Mouse (Mus musculus) MEL (cell line): ENCODE results near the gene Olfr923. TPM values are rescaled to one million over a fixed set of nuclear protein-coding genes. Genes with fewer than 3 reads are reported as not detected.

Experiments
- DNase-seq: peaks from one replicate; pipeline ENCODE4 v3.0.0; 2011; ENCODE audit warnings: low read depth, low spot score
- H3K27ac ChIP-seq: 2 replicates; pipeline ENCODE4 v1.5.1; 2012; ENCODE audit warnings: low read depth, mild to moderate bottlenecking, control low read depth, low read length, moderate library complexity; ENCODE audit not compliant: control insufficient read depth
- H3K27me3 ChIP-seq, 2 experiments: fragments of 150-350 bp in 1 of 2; sonication (generic) in 1 of 2; 2 replicates each; pipeline ENCODE4 v1.6.1; 2012; ENCODE audit warnings: low read length in 2 of 2, mild to moderate bottlenecking in 2 of 2, improper control_type of control experiment in 1 of 2, moderate library complexity in 1 of 2; ENCODE audit not compliant: insufficient read depth in 2 of 2, control insufficient read depth in 1 of 2
- H3K36me3 ChIP-seq, 2 experiments: 2 replicates each; pipeline ENCODE4 v1.6.1; 2012 to 2014; ENCODE audit warnings: low read length in 2 of 2, improper control_type of control experiment in 1 of 2, inconsistent platforms in 1 of 2, mild to moderate bottlenecking in 1 of 2; ENCODE audit not compliant: insufficient read depth in 2 of 2, control insufficient read depth in 1 of 2
- H3K4me1 ChIP-seq, 2 experiments: fragments of 150-350 bp in 1 of 2; sonication (generic) in 1 of 2; 2 replicates each; pipeline ENCODE4 v1.6.1; 2012; ENCODE audit warnings: low read length in 2 of 2, improper control_type of control experiment in 1 of 2, mild to moderate bottlenecking in 1 of 2; ENCODE audit not compliant: insufficient read depth in 2 of 2, control insufficient read depth in 1 of 2
- H3K4me3 ChIP-seq, 2 experiments: fragments of 150-350 bp in 1 of 2; sonication (generic) in 1 of 2; 2 replicates each; pipeline ENCODE4 v1.5.1; 2012; ENCODE audit warnings: low read depth in 2 of 2, low read length in 2 of 2, mild to moderate bottlenecking in 2 of 2, moderate library complexity in 2 of 2, control low read depth in 1 of 2, improper control_type of control experiment in 1 of 2; ENCODE audit not compliant: control insufficient read depth in 1 of 2, insufficient read depth in 1 of 2
- H3K79me2 ChIP-seq: 2 replicates; pipeline ENCODE4 v1.6.1; 2012; ENCODE audit warnings: mild to moderate bottlenecking, low read length, moderate library complexity; ENCODE audit not compliant: control insufficient read depth, poor library complexity, insufficient read depth
- H3K9ac ChIP-seq: 2 replicates; pipeline ENCODE4 v1.6.1; 2012; ENCODE audit warnings: low read depth, mild to moderate bottlenecking, control low read depth, low read length, moderate library complexity; ENCODE audit not compliant: control insufficient read depth, poor library complexity, severe bottlenecking
- H3K9me3 ChIP-seq: fragments of 150-350 bp; sonication (generic); replicated peaks from 2 replicates; pipeline ENCODE4 v1.6.1; 2012; ENCODE audit warnings: mild to moderate bottlenecking, low read length, improper control_type of control experiment, moderate library complexity; ENCODE audit not compliant: insufficient read depth
- CHD1 ChIP-seq: IDR thresholded peaks from 2 replicates; pipeline ENCODE4 v1.6.1; 2012; ENCODE audit warnings: low read depth, mild to moderate bottlenecking, inconsistent platforms, low read length, improper control_type of control experiment
- CHD2 ChIP-seq: IDR thresholded peaks from 2 replicates; pipeline ENCODE4 v1.6.1; 2011; ENCODE audit warnings: low read length, improper control_type of control experiment
- CTCF ChIP-seq, 3 experiments: IDR thresholded peaks in 2 of 3; conservative IDR thresholded peaks in 1 of 3; 2 replicates each; pipeline ENCODE4 v1.5.1; 2011 to 2012; ENCODE audit warnings: low read length in 3 of 3, low read depth in 2 of 3, mild to moderate bottlenecking in 2 of 3, improper control_type of control experiment in 1 of 3, inconsistent platforms in 1 of 3, mixed read lengths in 1 of 3, moderate library complexity in 1 of 3; ENCODE audit not compliant: control insufficient read depth in 1 of 3, insufficient read depth in 1 of 3, poor library complexity in 1 of 3, severe bottlenecking in 1 of 3
- EP300 ChIP-seq, 2 experiments: IDR thresholded peaks; 2 replicates each; pipeline ENCODE4 v1.6.1; 2011; ENCODE audit warnings: improper control_type of control experiment in 2 of 2, low read length in 2 of 2, low read depth in 1 of 2, mild to moderate bottlenecking in 1 of 2
- GABPA ChIP-seq: IDR thresholded peaks from 2 replicates; pipeline ENCODE4 v1.6.1; 2012; ENCODE audit warnings: low read depth, mild to moderate bottlenecking, inconsistent platforms, low read length, improper control_type of control experiment, moderate library complexity
- HCFC1 ChIP-seq: IDR thresholded peaks from 2 replicates; pipeline ENCODE4 v1.6.1; 2012; ENCODE audit warnings: low read depth, mild to moderate bottlenecking, inconsistent platforms, low read length, improper control_type of control experiment, moderate library complexity
- JUND ChIP-seq: IDR thresholded peaks from 2 replicates; pipeline ENCODE4 v1.6.1; 2011; ENCODE audit warnings: low read depth, mild to moderate bottlenecking, improper control_type of control experiment, low read length
- KAT2A ChIP-seq: conservative IDR thresholded peaks from 2 replicates; pipeline ENCODE4 v1.6.1; 2012; ENCODE audit warnings: low read depth, low read length, improper control_type of control experiment, inconsistent platforms
- MAFK ChIP-seq: IDR thresholded peaks from 2 replicates; pipeline ENCODE4 v1.6.1; 2011; ENCODE audit warnings: low read depth, mild to moderate bottlenecking, low read length, improper control_type of control experiment, borderline replicate concordance
- MAX ChIP-seq: IDR thresholded peaks from 2 replicates; pipeline ENCODE4 v1.6.1; 2011; ENCODE audit warnings: low read length, improper control_type of control experiment
- MEF2A ChIP-seq: IDR thresholded peaks from 2 replicates; pipeline ENCODE4 v1.6.1; 2014; ENCODE audit warnings: low read depth, mild to moderate bottlenecking, inconsistent platforms, low read length, improper control_type of control experiment; ENCODE audit not compliant: poor library complexity, insufficient replicate concordance, severe bottlenecking; ENCODE audit errors: extremely low read depth
- MXI1 ChIP-seq: IDR thresholded peaks from 2 replicates; pipeline ENCODE4 v1.6.1; 2011; ENCODE audit warnings: mild to moderate bottlenecking, low read depth, low read length, improper control_type of control experiment
- NELFE ChIP-seq: IDR thresholded peaks from 2 replicates; pipeline ENCODE4 v1.6.1; 2011; ENCODE audit warnings: low read depth, low read length, improper control_type of control experiment
- NRF1 ChIP-seq: IDR thresholded peaks from 2 replicates; pipeline ENCODE4 v1.6.1; 2014; ENCODE audit warnings: low read depth, mild to moderate bottlenecking, inconsistent platforms, low read length, improper control_type of control experiment, moderate library complexity; ENCODE audit not compliant: poor library complexity, insufficient read depth, severe bottlenecking
- POLR2A ChIP-seq, 2 experiments: IDR thresholded peaks; 2 replicates each; pipeline ENCODE4 v1.6.1; 2011 to 2012; ENCODE audit warnings: low read length in 2 of 2, mild to moderate bottlenecking in 2 of 2, control low read depth in 1 of 2, improper control_type of control experiment in 1 of 2, low read depth in 1 of 2, moderate library complexity in 1 of 2; ENCODE audit not compliant: control insufficient read depth in 1 of 2, insufficient read depth in 1 of 2, poor library complexity in 1 of 2
- RAD21 ChIP-seq: IDR thresholded peaks from 2 replicates; pipeline ENCODE4 v1.6.1; 2011; ENCODE audit warnings: mild to moderate bottlenecking, low read depth, low read length, improper control_type of control experiment
- SIN3A ChIP-seq: IDR thresholded peaks from 2 replicates; pipeline ENCODE4 v1.6.1; 2012; ENCODE audit warnings: low read length, improper control_type of control experiment, inconsistent platforms
- SMC3 ChIP-seq: IDR thresholded peaks from 2 replicates; pipeline ENCODE4 v1.6.1; 2011; ENCODE audit warnings: low read depth, low read length, improper control_type of control experiment
- TAL1 ChIP-seq: IDR thresholded peaks from 2 replicates; pipeline ENCODE4 v1.6.1; 2012; ENCODE audit warnings: mild to moderate bottlenecking, inconsistent platforms, low read length, moderate library complexity, mixed read lengths
- TCF12 ChIP-seq: IDR thresholded peaks from 2 replicates; pipeline ENCODE4 v1.6.1; 2014; ENCODE audit warnings: low read depth, mild to moderate bottlenecking, inconsistent platforms, low read length, improper control_type of control experiment, moderate library complexity
- UBTF ChIP-seq: IDR thresholded peaks from 2 replicates; pipeline ENCODE4 v1.6.1; 2012; ENCODE audit warnings: low read depth, mild to moderate bottlenecking, inconsistent platforms, low read length, improper control_type of control experiment, moderate library complexity, borderline replicate concordance; ENCODE audit not compliant: insufficient read depth
- USF1 ChIP-seq: IDR thresholded peaks from 2 replicates; pipeline ENCODE4 v1.6.1; 2014; ENCODE audit warnings: low read depth, mild to moderate bottlenecking, inconsistent platforms, low read length, improper control_type of control experiment, moderate library complexity
- USF2 ChIP-seq, 2 experiments: IDR thresholded peaks; 2 replicates each; pipeline ENCODE4 v1.6.1; 2011 to 2012; ENCODE audit warnings: improper control_type of control experiment in 2 of 2, low read length in 2 of 2, borderline replicate concordance in 1 of 2, inconsistent platforms in 1 of 2, low read depth in 1 of 2, mild to moderate bottlenecking in 1 of 2; ENCODE audit not compliant: insufficient read depth in 1 of 2
- ZC3H11A ChIP-seq: IDR thresholded peaks from 2 replicates; pipeline ENCODE4 v1.6.1; 2012; ENCODE audit warnings: low read depth, mild to moderate bottlenecking, inconsistent platforms, low read length, improper control_type of control experiment
- ZKSCAN1 ChIP-seq: IDR thresholded peaks from 2 replicates; pipeline ENCODE4 v1.6.1; 2012; ENCODE audit warnings: low read depth, mild to moderate bottlenecking, inconsistent platforms, low read length, improper control_type of control experiment, moderate library complexity
- polyA plus RNA-seq, 2 experiments: library from polyadenylated mRNA; stranded (reverse) in 1 of 2; unstranded in 1 of 2; fragments of >175 nt in 1 of 2; fragments of >200 nt in 1 of 2; gene quantifications; 2 replicates each; pipeline versions ENCODE4 v1.2.1 to v1.2.4; 2012; ENCODE audit warnings: low replicate concordance in 2 of 2, low read depth in 1 of 2; ENCODE audit not compliant: insufficient read length in 2 of 2, insufficient read depth in 1 of 2, missing spikeins in 1 of 2
- total RNA-seq: library from RNA; depleted of rRNA; stranded (reverse); fragments of 300-350 nt; gene quantifications from 2 replicates; pipeline ENCODE4 v1.2.3, GENCODE M21; 2012

The Olfr923 gene
- total and polyA plus RNA-seq, 3 experiments, result not detected

DNA sequence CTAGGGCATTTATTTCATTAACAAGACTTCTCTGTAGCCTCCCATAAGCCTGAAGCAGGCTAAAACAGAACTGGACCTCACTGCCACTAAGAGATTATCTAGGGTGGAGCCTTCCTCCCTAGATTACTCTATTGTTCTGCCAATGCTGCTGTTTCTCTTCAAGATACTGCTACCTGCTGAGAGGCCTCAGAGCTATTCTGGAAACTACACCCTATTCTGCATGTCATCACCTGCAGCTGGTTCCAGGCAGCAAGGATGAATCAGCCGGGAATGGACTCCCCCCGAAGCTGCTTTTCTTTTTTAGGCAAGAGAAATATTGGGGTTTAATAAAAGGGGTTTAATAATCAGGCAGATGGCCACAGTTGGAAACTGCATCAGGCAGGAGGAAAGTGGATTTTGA lies 6.7 kb downstream of the Olfr923 start:
- no peaks in the 10 kb centered on the region for H3K4me1 ChIP-seq
- no peaks in the 10 kb centered on the region for H3K79me2 ChIP-seq
- H3K9ac ChIP-seq, result no peak overlapping the region
- H3K27ac ChIP-seq, result no peak overlapping the region
- H3K4me3 ChIP-seq, result no peak overlapping the region
- H3K9me3 ChIP-seq, result no peaks in the 10 kb centered on the region
- H3K27me3 ChIP-seq, result no peaks in the 10 kb centered on the region
- TF ChIP-seq MAX, result no peak
- no peak for TF ChIP-seq MXI1
- no peak for TF ChIP-seq KAT2A
- TF ChIP-seq USF1, result no peak
- TF ChIP-seq POLR2A (IDR thresholded peaks at IDR 0.05; ENCODE audit: control insufficient read depth in 1 of 2, insufficient read depth in 1 of 2, low read depth in 1 of 2, low read length in 2 of 2, poor library complexity in 1 of 2), result no peak
- DNase-seq, result no peak
- H3K36me3 ChIP-seq, result no peaks in the 10 kb centered on the region

DNA sequence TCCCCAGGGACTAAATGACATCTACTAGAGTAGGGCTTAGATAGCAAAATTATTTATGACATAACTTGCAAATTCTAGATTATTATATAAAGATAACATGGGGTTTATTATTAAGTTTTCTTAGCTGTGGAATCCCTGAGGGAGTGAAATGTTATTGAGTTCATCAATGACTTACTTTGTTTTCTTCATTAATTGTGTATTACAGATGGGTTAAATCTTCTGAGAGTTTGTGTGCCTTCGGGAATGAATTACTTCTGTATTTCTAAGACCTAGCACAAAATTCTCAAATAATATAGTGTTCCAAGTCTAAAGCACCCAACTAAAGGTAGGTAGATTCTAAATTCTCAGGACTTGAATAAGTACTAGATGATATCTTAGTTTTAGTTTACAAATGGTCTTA lies 17.8 kb downstream of the Olfr923 start, which contains the start of gene Olfr924:
Gene Olfr924 (plus strand): TSS at position 301 of the 400 bp plus-strand sequence.
- no peaks in the 10 kb centered on the region for H3K4me1 ChIP-seq
- no peak for DNase-seq
- H3K36me3 ChIP-seq, result no peaks in the 10 kb centered on the region
- no peak within 1 kb of the TSS for H3K9ac ChIP-seq
- TF ChIP-seq CHD1 (no peak), USF1 (no peak), ZKSCAN1 (no peak), MAFK (no peak), KAT2A (no peak), SMC3 (no peak)
- TF ChIP-seq, all 39 proteins: peak for 0
- Histone ChIP-seq H3K9me3 (no peaks in the 10 kb centered on the region), H3K27ac (no peak within 1 kb of the TSS), H3K79me2 (no peaks in the 10 kb centered on the region), H3K27me3 (no peaks in the 10 kb centered on the region), H3K4me3 (no peak within 1 kb of the TSS)

DNA sequence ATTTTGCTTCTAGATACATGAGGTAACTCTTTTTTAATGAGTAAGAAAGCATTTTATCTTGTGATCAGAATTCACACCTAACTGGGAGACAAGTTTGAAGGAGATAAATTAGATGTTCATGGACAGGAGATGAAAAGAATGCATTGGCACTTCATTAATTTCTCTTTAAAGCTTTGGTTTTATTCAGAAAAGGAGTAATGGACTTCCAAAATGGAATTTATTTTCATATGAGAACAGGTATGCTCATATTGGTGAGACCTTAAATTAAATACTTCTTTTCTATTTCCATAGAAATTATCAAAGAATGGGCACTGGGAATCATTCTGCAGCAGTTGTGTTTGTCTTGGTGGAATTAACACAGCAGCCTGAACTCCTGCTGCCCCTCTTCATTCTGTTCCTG lies 28.4 kb downstream of the Olfr923 start, which contains the start of gene Olfr26:
Gene Olfr26 (plus strand): TSS at position 301 of the 400 bp plus-strand sequence.
- DNase-seq, result no peak
- TF ChIP-seq NELFE (no peak), USF1 (no peak), HCFC1 (no peak), ZKSCAN1 (no peak), UBTF (no peak), TAL1 (no peak), SIN3A (no peak), GABPA (no peak), NRF1 (no peak), TCF12 (no peak), CHD2 (no peak), JUND (no peak), USF2 (IDR thresholded peaks at IDR 0.05; ENCODE audit: borderline replicate concordance in 1 of 2, insufficient read depth in 1 of 2, low read depth in 1 of 2, low read length in 2 of 2) (no peak), CTCF (IDR thresholded peaks at IDR 0.05 in 2 of 3, conservative IDR thresholded peaks at IDR 0.05 in 1 of 3; ENCODE audit: control insufficient read depth in 1 of 3, insufficient read depth in 1 of 3, low read depth in 2 of 3, low read length in 3 of 3, poor library complexity in 1 of 3, severe bottlenecking in 1 of 3) (no peak), EP300 (IDR thresholded peaks at IDR 0.05; ENCODE audit: low read depth in 1 of 2, low read length in 2 of 2) (no peak), POLR2A (IDR thresholded peaks at IDR 0.05; ENCODE audit: control insufficient read depth in 1 of 2, insufficient read depth in 1 of 2, low read depth in 1 of 2, low read length in 2 of 2, poor library complexity in 1 of 2) (no peak), RAD21 (no peak), MEF2A (no peak), ZC3H11A (no peak)
- no peak within 1 kb of the TSS for H3K9ac ChIP-seq
- H3K4me1 ChIP-seq, result no peaks in the 10 kb centered on the region
- H3K79me2 ChIP-seq, result no peaks in the 10 kb centered on the region
- H3K9me3 ChIP-seq, result no peaks in the 10 kb centered on the region
- no peak within 1 kb of the TSS for H3K4me3 ChIP-seq
- no peaks in the 10 kb centered on the region for H3K36me3 ChIP-seq
- no peak within 1 kb of the TSS for H3K27ac ChIP-seq
- no peaks in the 10 kb centered on the region; a peak in 1 of 4 replicates for H3K27me3 ChIP-seq
